Mouse (Mus musculus): Measurements from ENCODE around the gene Copa. TPM values are rescaled to one million over a fixed set of nuclear protein-coding genes. Genes with fewer than 3 reads are reported as not detected.

The Copa gene
- polyA plus RNA-seq, 1 experiment from 2014 or later, result 143 TPM

DNA sequence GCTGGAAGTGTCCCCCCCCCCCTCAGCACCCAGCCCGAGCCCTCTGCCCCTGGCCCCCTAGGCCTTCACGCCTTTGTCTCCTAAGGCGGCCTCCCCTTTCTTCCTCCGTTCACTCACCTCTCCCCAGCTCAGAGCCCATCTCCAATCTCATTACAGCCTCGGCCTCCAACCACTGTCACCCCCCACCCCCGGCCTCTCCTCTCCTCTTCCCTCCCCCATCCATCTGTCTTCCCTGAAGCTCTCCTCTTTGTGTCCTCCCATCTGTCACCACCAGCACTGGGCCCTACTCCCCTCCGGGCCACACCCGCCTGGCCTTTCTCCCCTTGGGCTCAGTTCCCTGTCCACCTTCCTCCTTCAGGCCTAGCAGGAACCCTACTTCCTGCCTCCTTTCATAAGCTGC lies 21.1 kb upstream of the Copa start:
- 25% methylated on average over 8 of the region's 8 CpGs for WGBS
- peaks cover 15% of the 10 kb centered on the region for H3K36me3 ChIP-seq (ENCODE audit: insufficient read depth, low read length)
- DNase-seq (ENCODE audit: low spot score) (no peak), ATAC-seq (replicated peaks; ENCODE audit: low FRiP score, low read depth) (no peak)
- H3K9ac ChIP-seq (ENCODE audit: low read depth, low read length), result no peak overlapping the region
- H3K9me3 ChIP-seq (replicated peaks; ENCODE audit: low read length), result no peaks in the 10 kb centered on the region
- no peaks in the 10 kb centered on the region for H3K4me1 ChIP-seq (replicated peaks; ENCODE audit: insufficient read depth, low read length)
- H3K4me3 ChIP-seq (replicated peaks; ENCODE audit: low read depth, low read length), result no peak overlapping the region
- H3K4me2 ChIP-seq (ENCODE audit: low read length), result no peak overlapping the region
- TF ChIP-seq CTCF (IDR thresholded peaks at IDR 0.05; ENCODE audit: low read depth), result no peak
- no peaks in the 10 kb centered on the region for H3K27me3 ChIP-seq (ENCODE audit: insufficient read depth, low read length)
- no peak overlapping the region for H3K27ac ChIP-seq

DNA sequence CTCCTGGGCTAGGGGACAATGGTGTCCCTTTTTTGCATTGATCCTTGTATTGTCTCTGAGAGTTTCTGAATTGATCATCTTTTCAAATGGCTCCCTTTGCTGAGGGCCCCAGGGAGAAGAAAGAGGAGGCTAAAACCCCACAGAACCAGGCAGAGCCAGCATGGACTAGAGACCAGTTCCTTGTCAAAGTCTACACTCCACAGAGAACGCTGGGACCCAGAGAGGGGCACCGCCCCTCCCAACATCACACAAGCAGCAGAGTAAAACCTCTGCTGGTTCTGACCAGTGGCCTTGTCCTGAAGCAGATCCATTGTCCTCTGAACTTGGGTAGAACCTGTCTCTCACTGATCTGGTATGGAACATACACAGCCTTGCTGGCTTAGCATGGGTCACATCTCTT lies 20.2 kb upstream of the Copa start:
- TF ChIP-seq CTCF (IDR thresholded peaks at IDR 0.05; ENCODE audit: low read depth), result no peak
- Histone ChIP-seq H3K4me1 (replicated peaks; ENCODE audit: insufficient read depth, low read length) (no peaks in the 10 kb centered on the region), H3K27me3 (ENCODE audit: insufficient read depth, low read length) (no peaks in the 10 kb centered on the region), H3K9me3 (replicated peaks; ENCODE audit: low read length) (no peaks in the 10 kb centered on the region), H3K27ac (no peak overlapping the region), H3K36me3 (ENCODE audit: insufficient read depth, low read length) (peaks cover 24% of the 10 kb centered on the region), H3K4me2 (ENCODE audit: low read length) (no peak overlapping the region), H3K4me3 (replicated peaks; ENCODE audit: low read depth, low read length) (no peak overlapping the region), H3K9ac (ENCODE audit: low read depth, low read length) (no peak overlapping the region)
- no peak for ATAC-seq (replicated peaks; ENCODE audit: low FRiP score, low read depth)
- 95% methylated on average over 2 of the region's 2 CpGs for WGBS
- DNase-seq (ENCODE audit: low spot score), result no peak

DNA sequence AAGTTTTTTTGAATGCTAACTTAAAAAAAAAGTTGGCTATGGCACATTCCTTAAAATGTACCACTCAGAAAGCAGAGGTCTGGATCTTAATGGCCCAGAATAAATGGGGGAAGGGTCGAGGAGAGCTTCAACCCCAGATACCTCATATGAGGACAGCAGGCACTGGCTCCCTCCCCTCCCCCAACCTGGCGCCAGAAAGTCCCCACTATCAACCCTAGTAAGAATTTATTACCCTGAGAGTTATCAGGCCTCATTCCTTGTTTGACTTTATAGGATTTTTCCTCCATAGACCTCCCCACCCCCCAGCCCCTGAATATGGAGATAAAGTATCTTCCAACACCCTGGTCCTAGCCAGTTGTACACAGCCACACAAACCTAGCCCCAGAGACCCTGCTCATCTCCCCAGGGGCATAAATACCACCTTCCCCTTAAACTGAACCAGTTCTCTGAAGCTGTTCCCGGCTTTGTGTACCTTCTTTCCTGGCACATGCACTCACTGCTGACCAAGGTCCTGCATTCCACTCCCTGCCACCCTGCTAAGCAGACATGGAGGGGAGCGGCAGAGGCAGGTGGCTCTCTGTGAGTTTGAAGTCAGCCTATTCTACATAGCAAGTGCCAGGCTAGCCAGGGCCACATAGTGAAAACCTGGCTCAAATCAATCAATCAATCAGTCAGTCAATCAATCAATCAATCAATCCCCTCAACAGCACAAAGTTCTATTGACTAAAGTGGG lies 18.9 kb upstream of the Copa start:
- H3K27ac ChIP-seq, result no peak overlapping the region

DNA sequence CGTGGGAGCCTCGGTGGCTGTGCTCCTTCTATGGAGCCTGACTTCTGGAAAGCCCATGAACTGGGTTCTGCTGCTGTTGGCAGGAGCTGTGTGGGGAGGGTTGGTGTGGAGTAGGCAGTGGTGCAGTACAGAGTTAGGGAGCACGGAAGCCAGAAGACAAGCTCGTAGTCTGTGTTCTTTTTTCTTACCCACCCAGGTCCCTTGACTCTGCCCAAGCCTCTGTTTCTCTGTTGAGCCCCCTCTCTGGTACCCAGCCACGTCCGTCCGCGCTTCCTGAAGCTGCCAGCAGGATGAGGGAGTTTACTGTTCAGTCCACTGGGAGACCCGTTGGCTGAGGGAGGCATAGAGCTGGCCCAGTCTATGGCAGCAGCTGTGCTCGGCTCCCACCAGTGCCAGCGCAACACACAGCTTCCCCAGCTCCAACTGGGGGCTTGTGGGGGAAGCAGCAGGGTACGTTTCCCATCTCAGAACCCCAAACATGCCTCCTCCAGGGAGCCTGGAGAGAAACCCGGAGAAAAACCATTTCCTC lies 17.7 kb upstream of the Copa start:
- no peak for DNase-seq (ENCODE audit: low spot score)
- H3K36me3 ChIP-seq (ENCODE audit: insufficient read depth, low read length), result peaks cover 50% of the 10 kb centered on the region
- H3K4me2 ChIP-seq (ENCODE audit: low read length), result no peak overlapping the region
- H3K4me3 ChIP-seq (replicated peaks; ENCODE audit: low read depth, low read length), result no peak overlapping the region
- H3K9ac ChIP-seq (ENCODE audit: low read depth, low read length), result no peak overlapping the region
- ATAC-seq (replicated peaks; ENCODE audit: low FRiP score, low read depth), result no peak
- H3K9me3 ChIP-seq (replicated peaks; ENCODE audit: low read length), result no peaks in the 10 kb centered on the region
- WGBS, result 68% methylated on average over 13 of the region's 13 CpGs
- H3K4me1 ChIP-seq (replicated peaks; ENCODE audit: insufficient read depth, low read length), result no peaks in the 10 kb centered on the region
- TF ChIP-seq CTCF (IDR thresholded peaks at IDR 0.05; ENCODE audit: low read depth), result peak; percentile 2; the same call in 1 of the 2 replicates
- H3K27ac ChIP-seq, result no peak overlapping the region
- no peaks in the 10 kb centered on the region for H3K27me3 ChIP-seq (ENCODE audit: insufficient read depth, low read length)

More for the DNA sequence above, 18.9 kb upstream of the Copa start:
- Histone ChIP-seq H3K9me3 (replicated peaks; ENCODE audit: low read length) (no peaks in the 10 kb centered on the region), H3K27me3 (ENCODE audit: insufficient read depth, low read length) (no peaks in the 10 kb centered on the region), H3K4me2 (ENCODE audit: low read length) (no peak overlapping the region), H3K4me1 (replicated peaks; ENCODE audit: insufficient read depth, low read length) (no peaks in the 10 kb centered on the region), H3K4me3 (replicated peaks; ENCODE audit: low read depth, low read length) (no peak overlapping the region), H3K36me3 (ENCODE audit: insufficient read depth, low read length) (peaks cover 38% of the 10 kb centered on the region), H3K9ac (ENCODE audit: low read depth, low read length) (no peak overlapping the region)
- WGBS, result 33% methylated on average over 4 of the region's 4 CpGs
- DNase-seq (ENCODE audit: low spot score) (no peak), ATAC-seq (replicated peaks; ENCODE audit: low FRiP score, low read depth) (no peak)
- TF ChIP-seq CTCF (IDR thresholded peaks at IDR 0.05; ENCODE audit: low read depth), result no peak

DNA sequence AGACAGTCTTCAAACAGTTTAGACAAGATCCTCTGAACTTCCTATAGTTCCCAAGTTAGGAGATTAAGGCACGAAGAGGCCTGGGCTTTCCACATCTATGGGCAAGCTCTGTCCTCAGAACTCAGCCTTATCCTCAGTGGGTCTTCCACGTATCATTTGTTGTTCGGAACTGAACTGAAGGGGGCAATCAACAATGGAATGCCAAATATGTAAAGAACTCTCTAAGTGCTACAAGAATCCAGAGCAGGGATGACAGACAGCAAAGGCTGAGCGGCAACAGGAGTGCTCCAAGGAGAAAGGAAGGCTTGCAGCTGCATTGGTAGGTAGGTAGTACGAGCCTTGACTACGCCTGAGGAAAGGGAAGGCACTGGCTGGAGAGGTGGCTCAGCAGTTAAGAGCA lies 12.1 kb upstream of the Copa start:
- DNase-seq (ENCODE audit: low spot score) (no peak), ATAC-seq (replicated peaks; ENCODE audit: low FRiP score, low read depth) (no peak)
- peaks cover 94% of the 10 kb centered on the region for H3K36me3 ChIP-seq (ENCODE audit: insufficient read depth, low read length)
- no peaks in the 10 kb centered on the region for H3K4me1 ChIP-seq (replicated peaks; ENCODE audit: insufficient read depth, low read length)
- no peaks in the 10 kb centered on the region for H3K27me3 ChIP-seq (ENCODE audit: insufficient read depth, low read length)
- H3K27ac ChIP-seq, result no peak overlapping the region
- 72% methylated on average over 6 of the region's 6 CpGs for whole genome bisulfite sequencing
- H3K9me3 ChIP-seq (replicated peaks; ENCODE audit: low read length), result no peaks in the 10 kb centered on the region
- TF ChIP-seq CTCF (IDR thresholded peaks at IDR 0.05; ENCODE audit: low read depth), result no peak
- no peak overlapping the region for H3K4me2 ChIP-seq (ENCODE audit: low read length)
- H3K4me3 ChIP-seq (replicated peaks; ENCODE audit: low read depth, low read length), result no peak overlapping the region
- H3K9ac ChIP-seq (ENCODE audit: low read depth, low read length), result no peak overlapping the region

DNA sequence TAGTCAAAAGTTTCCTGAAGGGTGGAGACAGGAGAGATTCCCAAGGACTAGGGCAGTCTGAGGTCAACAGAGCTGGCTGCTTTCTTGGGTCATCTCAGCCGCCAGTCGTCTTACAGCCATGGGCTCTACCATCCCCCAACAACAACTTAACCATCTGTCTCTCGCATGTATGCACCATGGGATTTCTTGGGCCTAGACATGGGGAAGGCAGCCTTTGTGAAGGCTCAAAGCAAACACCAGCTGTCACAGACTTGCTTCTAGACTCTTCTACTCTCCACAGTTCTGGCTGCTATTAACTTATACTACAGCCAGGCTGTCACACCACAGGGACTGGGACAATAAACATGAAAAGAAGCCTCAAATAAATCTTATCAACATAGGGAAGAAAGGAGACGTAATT lies 10.8 kb upstream of the Copa start:
- Histone ChIP-seq H3K9ac (ENCODE audit: low read depth, low read length) (no peak overlapping the region), H3K4me1 (replicated peaks; ENCODE audit: insufficient read depth, low read length) (no peaks in the 10 kb centered on the region), H3K36me3 (ENCODE audit: insufficient read depth, low read length) (peaks cover 95% of the 10 kb centered on the region), H3K4me3 (replicated peaks; ENCODE audit: low read depth, low read length) (no peak overlapping the region), H3K27me3 (ENCODE audit: insufficient read depth, low read length) (no peaks in the 10 kb centered on the region), H3K4me2 (ENCODE audit: low read length) (no peak overlapping the region), H3K27ac (no peak overlapping the region), H3K9me3 (replicated peaks; ENCODE audit: low read length) (no peaks in the 10 kb centered on the region)
- ATAC-seq (replicated peaks; ENCODE audit: low FRiP score, low read depth) (no peak), DNase-seq (ENCODE audit: low spot score) (no peak)
- 56% methylated on average over 4 of the region's 4 CpGs for WGBS
- TF ChIP-seq CTCF (IDR thresholded peaks at IDR 0.05; ENCODE audit: low read depth), result no peak

Measured in kidney, postnatal 0 days (tissue).